Mouse (Mus musculus) layer of hippocampus, postnatal 14 days (tissue): Measurements from ENCODE around the gene Hist2h3b. TPM values are rescaled to one million over a fixed set of nuclear protein-coding genes. Genes with fewer than 3 reads are reported as not detected.
"Not testable (repeated sequence)": the region's sequence is repeated elsewhere in the genome, so short reads cannot be mapped to it uniquely, and the experiment has no call there.

Source experiments
- DNase-seq, 2 experiments: peaks; one replicate each; pipeline ENCODE4 v3.0.0; 2021 to 2022; ENCODE audit warnings: low spot score in 2 of 2, mixed read lengths in 1 of 2
- total RNA-seq, 2 experiments: library from RNA; stranded (reverse); gene quantifications; 2 replicates each; pipeline ENCODE4 v1.2.3; 2021

Gene Hist2h3b
- total RNA-seq, 2 experiments from 2014 or later = 73.5 to 102 TPM

DNA sequence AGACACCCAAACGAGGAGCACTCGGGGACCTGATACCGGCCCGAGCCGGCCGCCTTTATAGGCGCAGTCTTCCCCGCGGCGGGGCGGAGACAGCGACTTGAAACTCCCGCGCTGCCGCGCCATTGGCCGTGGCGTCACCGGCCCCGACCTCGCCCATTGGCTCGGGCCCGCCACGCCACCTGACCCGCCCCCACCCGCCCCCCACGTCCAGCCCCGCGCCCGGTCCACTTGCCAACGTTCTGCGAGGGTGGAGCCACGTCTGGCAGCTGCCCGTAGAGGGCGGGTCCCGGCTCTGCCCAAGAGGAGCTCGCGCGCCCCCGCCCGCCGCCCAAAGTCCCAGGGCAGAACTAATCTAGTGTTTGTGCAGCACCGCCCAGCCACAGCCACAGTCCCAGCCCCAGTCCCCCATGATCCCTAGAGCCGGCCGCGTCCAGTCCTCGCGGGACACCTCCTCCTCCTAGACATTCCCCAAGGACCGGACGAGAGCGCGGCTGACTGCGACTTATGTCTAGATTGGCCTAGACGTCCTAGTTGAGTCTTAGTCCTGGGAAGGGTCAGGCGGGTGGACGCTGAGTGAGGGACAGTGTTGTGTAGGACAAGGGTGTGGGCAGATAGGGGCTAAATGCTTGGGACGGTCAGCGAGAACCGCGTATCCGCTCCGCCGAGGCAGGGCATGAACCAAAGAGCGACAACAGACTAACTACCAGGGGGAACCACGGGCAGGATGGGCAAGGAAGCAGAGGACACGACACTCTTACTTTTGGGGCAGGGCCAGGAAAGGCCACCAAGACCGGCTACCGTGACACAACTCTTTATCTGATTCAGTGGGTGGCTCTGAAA is 29.3 kb upstream of the Hist2h3b start, which contains the start of gene Hist2h3c2:
Hist2h3c2 (minus strand) TSS at position 174 of the 840 bp plus-strand sequence.
- peak in 1 of 2 experiments; percentile 37 for DNase-seq

DNA sequence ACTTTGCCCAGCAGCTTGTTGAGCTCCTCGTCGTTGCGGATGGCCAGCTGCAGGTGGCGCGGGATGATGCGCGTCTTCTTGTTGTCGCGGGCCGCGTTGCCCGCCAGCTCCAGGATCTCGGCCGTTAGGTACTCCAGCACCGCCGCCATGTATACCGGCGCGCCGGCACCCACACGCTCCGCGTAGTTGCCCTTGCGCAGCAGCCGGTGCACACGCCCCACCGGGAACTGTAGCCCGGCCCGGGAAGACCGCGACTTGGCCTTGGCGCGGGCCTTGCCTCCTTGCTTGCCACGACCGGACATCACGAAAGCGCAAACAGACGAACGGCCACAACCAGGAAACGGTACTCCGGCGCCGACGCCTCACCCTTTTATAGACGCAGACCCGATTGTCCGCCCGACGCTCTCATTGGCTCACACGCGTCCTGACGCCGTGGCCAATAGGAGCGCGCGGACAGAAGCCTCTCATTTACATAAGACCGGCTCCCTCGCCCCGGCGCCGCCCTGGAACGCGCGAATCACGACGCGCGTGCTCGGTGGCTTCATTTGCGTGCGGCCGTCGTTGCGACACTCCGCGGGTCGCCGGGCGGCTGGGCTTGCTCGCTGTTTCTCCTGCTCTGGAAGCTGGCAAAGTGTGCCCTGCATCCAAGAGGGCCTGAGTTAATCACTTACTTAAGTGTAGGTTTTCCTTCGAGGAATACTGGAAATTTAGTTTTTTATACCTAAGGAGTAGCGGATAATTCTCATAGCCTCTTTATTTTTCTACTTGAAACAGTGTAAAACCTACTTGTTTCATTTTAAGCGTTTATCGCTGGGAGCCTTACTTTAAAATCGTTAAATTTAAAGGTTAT is 28.3 kb upstream of the Hist2h3b start, which contains the start of gene Hist2h2aa2:
Hist2h2aa2 (minus strand) TSS at position 328 of the 850 bp plus-strand sequence.
- DNase-seq = peak; percentile 98

DNA sequence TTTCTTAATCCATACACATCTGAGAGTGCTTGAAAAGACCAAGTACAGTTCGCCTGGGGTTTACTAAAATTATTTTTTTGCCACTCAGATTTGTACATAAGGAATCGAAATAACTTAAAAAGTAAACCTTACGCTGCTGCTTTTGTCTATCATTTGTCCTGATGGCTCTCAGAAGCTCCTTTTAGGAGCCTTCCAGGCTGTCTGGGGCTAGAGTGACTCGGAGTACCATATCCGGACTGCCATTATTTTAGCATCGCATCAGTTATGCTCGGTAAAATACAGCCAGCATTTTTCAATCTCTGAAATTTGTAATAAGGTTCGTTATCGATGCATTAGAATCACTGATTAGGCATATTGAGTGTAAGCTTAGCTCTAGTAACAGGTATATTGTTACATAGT is 27.7 kb upstream of the Hist2h3b start:
- DNase-seq = no peak

DNA sequence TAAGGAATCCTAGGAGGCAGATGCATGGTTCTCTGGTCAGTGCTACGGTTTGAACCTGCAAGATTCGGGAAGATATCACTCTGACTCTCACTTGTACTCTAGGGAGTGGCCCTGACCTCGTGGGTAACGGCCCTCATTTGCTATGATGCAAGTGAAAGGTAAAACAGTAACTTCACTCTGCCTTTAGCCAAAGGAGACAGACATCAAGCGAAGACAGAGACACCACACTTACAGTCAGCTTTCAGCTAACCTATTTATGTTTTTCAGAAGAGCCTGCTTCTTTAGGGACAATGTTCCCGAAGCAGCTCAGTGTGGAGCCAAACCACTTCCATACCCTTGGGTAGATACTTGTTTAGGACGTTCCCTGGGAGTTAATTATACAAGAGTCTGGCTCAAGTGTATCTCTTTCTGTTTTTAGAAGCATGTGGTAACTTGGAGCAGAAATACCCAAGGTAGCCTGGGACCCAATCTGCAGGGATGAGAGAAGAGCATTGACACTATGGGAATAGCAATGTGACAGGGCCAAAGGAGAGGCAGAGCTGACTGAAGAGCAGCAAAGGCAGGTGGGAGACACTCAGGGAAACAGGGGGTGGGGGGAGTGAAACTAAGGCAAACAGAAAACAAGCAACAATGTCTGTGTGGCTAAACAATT is 24.4 kb upstream of the Hist2h3b start:
- no peak for DNase-seq

DNA sequence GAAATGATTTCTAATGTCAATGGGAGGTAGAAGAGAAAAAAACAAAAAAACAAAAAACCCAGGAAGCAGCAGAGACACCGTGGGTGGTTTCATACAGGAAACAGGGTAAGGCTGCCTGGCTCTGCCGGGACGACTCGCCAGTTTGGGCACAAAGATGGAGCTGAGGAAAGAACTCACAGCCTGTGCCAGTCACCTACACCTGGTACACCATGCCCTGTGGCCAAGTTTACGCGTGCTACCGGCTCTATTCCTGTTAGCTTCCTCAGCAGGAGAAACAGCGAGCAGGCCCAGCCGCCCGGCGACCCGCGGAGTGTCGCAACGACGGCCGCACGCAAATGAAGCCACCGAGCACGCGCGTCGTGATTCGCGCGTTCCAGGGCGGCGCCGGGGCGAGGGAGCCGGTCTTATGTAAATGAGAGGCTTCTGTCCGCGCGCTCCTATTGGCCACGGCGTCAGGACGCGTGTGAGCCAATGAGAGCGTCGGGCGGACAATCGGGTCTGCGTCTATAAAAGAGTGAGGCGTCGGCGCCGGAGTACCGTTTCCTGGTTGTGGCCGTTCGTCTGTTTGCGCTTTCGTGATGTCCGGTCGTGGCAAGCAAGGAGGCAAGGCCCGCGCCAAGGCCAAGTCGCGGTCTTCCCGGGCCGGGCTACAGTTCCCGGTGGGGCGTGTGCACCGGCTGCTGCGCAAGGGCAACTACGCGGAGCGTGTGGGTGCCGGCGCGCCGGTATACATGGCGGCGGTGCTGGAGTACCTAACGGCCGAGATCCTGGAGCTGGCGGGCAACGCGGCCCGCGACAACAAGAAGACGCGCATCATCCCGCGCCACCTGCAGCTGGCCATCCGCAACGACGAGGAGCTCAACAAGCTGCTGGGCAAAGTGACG is 23.2 kb upstream of the Hist2h3b start, which contains the start of gene Hist2h2aa1:
Hist2h2aa1 (plus strand) TSS at position 495 of the 884 bp plus-strand sequence.
- DNase-seq = peak; percentile 85 to 90

DNA sequence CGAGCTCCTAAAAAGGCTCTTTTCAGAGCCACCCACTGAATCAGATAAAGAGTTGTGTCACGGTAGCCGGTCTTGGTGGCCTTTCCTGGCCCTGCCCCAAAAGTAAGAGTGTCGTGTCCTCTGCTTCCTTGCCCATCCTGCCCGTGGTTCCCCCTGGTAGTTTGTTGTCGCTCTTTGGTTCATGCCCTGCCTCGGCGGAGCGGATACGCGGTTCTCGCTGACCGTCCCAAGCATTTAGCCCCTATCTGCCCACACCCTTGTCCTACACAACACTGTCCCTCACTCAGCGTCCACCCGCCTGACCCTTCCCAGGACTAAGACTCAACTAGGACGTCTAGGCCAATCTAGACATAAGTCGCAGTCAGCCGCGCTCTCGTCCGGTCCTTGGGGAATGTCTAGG is 22.4 kb upstream of the Hist2h3b start:
- DNase-seq = not testable (repeated sequence)

DNA sequence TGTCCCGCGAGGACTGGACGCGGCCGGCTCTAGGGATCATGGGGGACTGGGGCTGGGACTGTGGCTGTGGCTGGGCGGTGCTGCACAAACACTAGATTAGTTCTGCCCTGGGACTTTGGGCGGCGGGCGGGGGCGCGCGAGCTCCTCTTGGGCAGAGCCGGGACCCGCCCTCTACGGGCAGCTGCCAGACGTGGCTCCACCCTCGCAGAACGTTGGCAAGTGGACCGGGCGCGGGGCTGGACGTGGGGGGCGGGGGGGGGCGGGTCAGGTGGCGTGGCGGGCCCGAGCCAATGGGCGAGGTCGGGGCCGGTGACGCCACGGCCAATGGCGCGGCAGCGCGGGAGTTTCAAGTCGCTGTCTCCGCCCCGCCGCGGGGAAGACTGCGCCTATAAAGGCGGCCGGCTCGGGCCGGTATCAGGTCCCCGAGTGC is 22.0 kb upstream of the Hist2h3b start, which contains the start of gene Hist2h3c1:
Hist2h3c1 (plus strand) TSS at position 259 of the 430 bp plus-strand sequence.
- not testable (repeated sequence) for DNase-seq

DNA sequence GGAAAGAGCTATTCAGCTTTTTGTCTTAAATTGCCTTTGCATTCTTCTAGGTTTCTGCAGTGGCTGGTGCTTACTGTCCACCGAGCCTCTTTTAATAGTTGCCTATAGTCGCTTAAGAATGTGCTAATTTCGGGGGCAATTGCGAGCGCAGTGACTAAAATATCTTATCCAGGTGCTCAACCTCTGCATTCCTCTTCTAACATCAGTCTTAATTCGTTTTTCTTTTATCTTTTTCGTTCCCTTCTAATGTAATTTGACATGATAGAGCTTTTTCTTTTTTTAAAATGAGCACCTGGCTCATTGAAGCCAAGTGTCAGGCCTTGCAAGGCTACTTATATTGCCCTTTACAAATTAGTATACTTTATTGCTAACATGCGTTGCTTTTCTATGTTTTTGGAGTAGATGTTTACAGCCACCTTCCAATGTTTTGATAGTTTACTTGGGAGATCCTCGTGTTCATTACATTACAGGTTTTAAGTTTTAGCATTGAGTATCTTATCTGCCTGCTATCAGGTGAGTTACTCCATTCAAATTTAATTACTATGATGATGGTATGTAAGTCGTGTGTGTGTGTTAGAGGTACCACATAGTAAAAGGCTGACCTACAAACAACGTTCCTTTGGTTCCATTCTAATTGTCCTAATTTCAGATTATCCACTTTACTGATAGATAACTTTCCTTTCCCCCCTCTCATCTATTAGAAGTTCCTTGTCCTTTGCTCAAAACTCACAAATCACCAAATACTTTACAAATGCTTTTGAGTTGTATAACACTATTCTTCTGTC is 20.9 kb upstream of the Hist2h3b start:
- DNase-seq = no peak

DNA sequence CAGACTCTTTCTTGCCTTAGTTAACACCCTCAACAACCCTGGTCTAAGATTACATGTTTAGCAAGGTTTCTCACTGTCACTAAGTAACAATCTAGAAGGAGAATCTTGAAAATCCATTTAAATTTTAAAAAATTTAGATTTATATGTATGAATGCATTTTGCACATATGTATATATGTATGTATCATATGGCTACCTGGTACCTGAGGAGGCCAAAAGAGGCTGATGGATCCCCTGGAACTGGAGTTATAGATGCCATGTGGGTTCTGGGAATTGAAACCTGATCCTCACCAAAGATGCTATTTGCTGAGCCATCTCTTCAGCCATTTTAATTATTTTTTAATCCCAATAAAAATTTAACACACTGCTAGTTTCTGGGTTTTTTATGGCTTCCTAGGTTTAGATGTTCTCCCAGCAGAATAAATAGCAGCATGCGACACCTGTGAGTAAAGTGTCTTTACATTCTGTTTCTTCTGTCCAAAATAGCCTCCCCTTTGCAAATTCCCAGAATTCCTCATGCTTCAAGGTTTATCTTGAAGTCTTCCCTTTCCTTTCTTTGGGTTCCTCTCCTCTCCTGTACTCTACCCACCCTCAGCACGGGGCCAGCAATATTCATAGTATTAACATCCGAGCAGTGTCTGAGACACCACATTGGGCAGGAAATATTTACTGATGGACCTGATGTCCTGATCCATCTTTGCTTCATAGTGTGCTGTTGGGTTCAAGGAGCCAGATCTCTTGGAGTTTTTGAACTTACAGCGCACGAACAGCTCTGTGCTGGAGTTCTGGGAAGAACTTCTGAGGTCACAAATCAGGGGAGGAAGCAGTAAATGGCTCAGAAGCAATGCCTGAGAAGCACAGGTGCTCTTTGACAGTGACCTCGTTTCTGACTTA is 20.1 kb upstream of the Hist2h3b start:
- no peak for DNase-seq

DNA sequence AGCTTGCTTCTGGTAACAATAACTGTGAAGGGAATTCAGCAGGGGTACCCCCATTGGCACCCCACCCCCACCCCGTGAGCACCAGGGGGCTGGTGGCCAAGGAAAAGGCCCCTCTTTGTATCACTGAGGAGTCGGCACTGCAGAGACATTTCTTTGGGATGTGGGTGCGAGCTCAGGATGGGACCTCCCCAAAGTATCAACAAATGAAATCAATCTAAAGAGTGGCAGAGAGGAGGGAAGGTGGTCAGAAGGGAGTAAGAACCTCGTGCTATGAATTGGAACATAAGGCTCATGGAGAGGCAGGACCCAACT is 19.5 kb upstream of the Hist2h3b start:
- no peak for DNase-seq

DNA sequence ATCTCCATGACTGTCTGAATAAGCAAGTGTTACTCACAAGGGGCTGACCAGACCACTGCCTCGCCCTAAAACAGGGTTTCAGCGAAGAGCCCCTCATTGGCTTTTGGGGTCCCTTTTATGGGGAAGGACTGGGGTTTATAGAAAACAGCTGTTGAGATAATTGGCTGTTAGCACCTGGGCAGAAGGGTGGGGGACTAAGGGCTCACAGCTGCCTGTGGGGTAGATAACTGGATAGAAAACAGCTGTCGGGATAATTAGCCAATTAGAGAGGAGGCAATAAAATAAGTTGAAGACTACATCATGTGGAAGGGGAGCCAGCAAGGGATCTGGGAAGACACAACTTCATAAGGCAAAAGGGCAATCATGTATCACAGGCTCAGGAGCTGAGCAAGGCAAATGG is 17.6 kb upstream of the Hist2h3b start:
- no peak for DNase-seq

DNA sequence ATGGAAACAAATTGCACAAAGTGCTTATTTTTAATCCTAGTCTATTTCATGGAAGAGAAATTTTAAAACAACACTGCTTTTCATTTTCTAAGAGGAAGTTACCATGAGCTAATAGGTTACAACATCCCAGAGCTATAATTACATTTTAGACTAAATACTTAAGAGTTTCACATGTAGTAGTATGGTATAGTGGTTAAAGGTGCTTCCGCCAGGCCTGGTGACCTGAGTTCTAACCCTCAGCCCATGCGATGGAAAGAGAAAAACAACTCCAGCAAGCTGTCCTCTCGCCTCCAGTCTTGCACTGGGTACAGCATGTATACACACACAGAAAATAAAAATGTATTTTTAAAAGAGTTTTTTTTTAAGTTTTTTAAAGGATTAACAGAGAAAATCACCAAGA is 16.7 kb upstream of the Hist2h3b start:
- no peak for DNase-seq

DNA sequence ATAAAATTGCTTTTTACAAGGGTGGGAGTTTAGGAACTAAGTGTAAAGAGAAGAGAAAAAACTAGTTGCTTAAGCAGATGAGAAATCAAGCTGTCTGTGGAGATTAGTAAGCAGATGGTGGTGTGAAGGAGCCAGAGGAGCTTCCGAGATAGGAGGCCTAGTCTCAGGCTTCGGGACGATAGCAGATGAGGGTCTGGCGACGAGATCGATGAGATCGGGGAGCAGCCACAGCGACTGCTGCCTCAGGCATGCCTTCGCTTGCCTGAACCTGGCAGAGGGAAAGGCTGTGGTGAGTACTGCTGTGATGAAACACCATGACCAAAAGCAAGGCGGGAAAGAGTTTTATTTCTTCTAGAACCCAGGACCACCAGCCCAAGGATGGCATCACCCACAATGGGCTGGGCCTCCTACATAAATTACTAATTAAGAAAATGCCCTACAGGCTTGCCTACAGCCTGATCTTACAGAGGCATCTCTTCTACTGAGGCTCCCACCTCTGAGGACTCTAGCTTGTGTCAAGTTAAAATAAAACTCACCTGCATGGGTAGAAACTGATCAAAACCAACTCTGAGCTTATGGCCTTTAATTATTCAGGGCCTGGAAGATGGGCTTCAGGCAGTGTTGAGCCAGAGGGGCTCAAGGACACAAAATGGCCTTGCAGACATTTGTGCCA is 13.6 kb upstream of the Hist2h3b start:
- no peak for DNase-seq

DNA sequence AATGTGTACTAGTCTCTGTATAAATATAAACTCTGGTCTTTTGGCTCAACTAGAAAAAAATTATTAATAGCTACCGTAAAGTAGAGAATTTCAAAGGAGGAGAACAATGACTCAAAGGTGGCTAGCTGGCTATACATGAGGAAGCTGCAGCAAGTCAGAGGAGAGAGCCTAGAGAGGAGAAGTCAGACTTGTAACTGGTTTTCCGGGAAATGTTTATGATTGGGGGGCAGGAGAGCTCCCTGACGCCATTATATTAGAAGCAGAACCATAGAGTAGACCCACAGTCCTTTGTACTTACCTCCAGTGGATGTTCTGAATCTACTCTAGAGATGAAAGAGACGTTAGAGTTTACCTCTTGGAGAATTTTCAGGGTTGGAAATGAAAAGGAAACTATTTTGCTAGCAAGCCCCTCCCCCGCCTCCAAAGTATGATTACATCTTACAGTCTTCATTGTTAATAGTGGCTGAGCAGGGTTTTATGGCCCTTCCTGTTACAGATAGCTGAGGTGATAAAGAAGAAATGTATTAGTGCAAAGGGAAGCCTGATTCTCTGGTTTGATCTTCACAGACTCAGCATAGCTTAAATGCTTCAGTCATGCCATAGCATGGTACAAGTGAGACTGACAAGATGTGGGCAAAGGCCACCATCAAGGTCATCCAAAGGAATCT is 12.4 kb upstream of the Hist2h3b start:
- DNase-seq = no peak

DNA sequence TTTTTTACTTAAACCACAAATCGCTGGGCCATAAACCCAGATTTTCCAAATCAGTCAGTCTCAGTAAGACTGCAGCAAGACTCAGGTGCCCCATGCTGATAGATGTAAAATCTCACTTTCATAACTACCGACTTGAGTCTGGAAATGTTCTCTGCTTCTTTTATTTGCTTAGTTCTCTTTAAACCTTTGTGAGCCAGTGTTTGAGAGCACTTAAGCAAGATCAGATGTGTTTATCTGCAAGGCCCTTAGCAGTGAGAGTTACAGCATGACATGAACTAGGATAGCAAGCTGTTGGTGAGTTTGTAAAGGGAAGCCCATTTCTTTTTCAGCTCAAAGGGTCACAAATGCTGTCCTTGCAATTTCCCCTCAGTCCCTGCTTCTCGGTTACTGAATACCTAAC is 11.3 kb upstream of the Hist2h3b start:
- DNase-seq = no peak

DNA sequence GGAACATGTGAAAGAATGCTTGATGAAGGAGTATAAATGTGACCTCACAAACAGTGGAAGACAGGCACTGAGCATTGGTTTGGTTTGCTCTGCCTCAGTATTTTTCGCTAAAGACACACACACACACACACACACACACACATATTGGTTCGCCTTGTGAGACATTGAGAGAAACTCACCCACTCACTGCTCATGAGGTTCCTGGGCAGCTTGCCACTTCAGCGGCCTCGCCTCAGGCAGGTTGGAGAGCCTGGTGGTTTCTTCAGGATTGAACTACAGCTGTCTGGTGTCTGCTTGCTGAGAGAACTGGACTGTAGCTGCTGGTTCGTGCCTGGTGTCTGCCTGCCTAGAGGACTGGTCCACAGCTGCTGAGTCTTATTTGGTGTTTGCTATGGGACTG is 8.2 kb upstream of the Hist2h3b start:
- no peak for DNase-seq

DNA sequence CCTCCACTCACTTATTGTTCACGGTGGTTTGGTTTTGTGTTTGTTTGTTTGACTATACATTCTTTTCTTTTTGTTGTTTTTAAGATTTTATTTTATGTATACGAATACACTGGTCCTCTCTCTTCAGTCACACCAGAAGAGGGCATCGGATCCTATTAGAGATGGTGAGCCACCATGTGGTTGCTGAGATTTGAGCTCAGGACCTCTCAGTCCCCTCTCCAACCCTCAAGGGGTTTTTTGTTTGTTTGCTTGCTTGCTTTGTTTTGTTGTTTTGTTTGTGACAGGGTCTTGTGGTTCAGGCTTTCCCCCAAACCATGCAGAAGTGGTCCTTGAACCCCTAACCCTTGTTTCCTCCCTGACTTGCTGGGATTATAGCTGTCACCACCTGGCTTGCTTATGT is 6.8 kb upstream of the Hist2h3b start:
- no peak for DNase-seq
